Mouse (Mus musculus): Measurements from ENCODE around the gene Ifng. TPM values are rescaled to one million over a fixed set of nuclear protein-coding genes. Genes with fewer than 3 reads are reported as not detected.
"Not testable (repeated sequence)": the region's sequence is repeated elsewhere in the genome, so short reads cannot be mapped to it uniquely, and the experiment has no call there.

Ifng gene
- polyA plus RNA-seq, 1 experiment from 2014 or later = not detected

DNA sequence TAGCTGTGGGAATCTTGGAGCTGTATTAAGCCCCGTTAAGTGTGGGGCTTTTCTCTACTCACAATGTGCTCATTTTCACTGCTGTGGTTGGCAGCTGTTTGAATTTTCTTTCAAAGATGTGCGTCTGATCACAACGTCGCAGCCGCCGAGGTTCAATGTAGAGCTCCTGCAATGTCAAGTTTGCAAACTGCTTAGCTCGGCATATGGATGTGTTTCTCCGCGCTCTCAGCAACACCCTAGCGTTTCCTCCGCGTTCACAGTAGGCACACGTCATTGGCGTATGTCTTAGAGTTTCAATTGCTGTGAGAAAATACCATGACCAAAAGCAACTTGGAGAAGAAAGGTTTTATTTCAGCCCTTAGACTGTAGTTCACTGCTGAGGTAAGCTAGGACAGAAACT lies 5.1 kb downstream of the Ifng start:
- Histone ChIP-seq H3K9me3 (no peaks in the 10 kb centered on the region), H3K4me1 (replicated peaks) (no peaks in the 10 kb centered on the region), H3K4me3 (replicated peaks) (no peak overlapping the region), H3K4me2 (no peak overlapping the region), H3K36me3 (no peaks in the 10 kb centered on the region), H3K27me3 (no peaks in the 10 kb centered on the region), H3K9ac (replicated peaks) (no peak overlapping the region), H3K27ac (no peak overlapping the region)
- 90% methylated on average over 14 of the region's 14 CpGs for WGBS
- no peak for ATAC-seq (ENCODE audit: insufficient number of reproducible peaks, insufficient read depth, low FRiP score, low TSS enrichment, low read depth)

DNA sequence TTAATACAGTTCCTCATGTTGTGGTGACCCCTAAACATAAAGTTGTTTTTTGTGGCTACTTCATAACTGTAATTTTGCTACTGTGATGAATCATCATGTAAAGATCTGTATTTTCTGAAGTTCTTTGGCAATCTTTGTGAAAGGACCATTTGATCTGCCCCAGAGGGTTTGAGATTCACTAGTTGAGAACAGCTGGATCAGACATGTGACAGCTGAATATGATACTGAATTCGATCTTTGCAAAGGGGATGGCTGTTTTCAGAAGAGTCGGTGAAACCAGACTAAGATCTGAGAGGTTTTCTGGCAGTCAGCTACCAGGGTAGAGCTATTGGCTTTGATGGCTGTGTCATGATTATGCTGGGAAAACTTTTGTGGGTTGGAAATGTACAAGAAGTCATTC lies 10.9 kb downstream of the Ifng start:
- no peak for ATAC-seq (ENCODE audit: insufficient number of reproducible peaks, insufficient read depth, low FRiP score, low TSS enrichment, low read depth)
- Histone ChIP-seq H3K4me1 (replicated peaks) (no peaks in the 10 kb centered on the region), H3K9me3 (no peaks in the 10 kb centered on the region), H3K9ac (replicated peaks) (no peak overlapping the region), H3K4me2 (no peak overlapping the region), H3K36me3 (no peaks in the 10 kb centered on the region), H3K27me3 (no peaks in the 10 kb centered on the region), H3K27ac (no peak overlapping the region), H3K4me3 (replicated peaks) (no peak overlapping the region)
- 80% methylated on average over 2 of the region's 2 CpGs for WGBS

DNA sequence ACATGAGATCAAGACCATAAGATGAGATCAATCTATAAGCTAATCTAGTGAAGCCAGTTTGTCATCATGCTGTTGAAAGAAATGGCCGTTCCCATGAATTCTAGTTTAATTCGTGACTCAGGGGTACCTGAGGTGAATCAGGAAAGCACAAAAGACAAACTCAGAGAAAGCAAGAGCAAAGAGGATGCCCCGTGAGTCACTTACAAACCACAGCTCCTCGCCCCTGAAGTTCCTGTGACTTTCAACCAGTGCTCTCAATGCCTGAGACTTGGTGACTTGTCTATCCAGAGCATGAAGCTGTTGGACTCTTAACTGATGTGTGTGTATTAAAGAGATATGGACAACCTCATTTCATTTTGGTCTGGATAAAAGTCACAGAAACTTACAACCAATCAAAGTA lies 17.9 kb downstream of the Ifng start:
- no peak overlapping the region for H3K4me3 ChIP-seq (replicated peaks)
- H3K9me3 ChIP-seq = 0 out of 2 replicates have a peak, but pooled peaks cover under 1% of the 10 kb centered on the region
- no peaks in the 10 kb centered on the region for H3K27me3 ChIP-seq
- H3K9ac ChIP-seq (replicated peaks) = no peak overlapping the region
- 86% methylated on average over 4 of the region's 4 CpGs for WGBS
- H3K36me3 ChIP-seq = no peaks in the 10 kb centered on the region
- H3K4me1 ChIP-seq (replicated peaks) = no peaks in the 10 kb centered on the region
- no peak for ATAC-seq (ENCODE audit: insufficient number of reproducible peaks, insufficient read depth, low FRiP score, low TSS enrichment, low read depth)
- no peak overlapping the region for H3K4me2 ChIP-seq
- no peak overlapping the region for H3K27ac ChIP-seq

DNA sequence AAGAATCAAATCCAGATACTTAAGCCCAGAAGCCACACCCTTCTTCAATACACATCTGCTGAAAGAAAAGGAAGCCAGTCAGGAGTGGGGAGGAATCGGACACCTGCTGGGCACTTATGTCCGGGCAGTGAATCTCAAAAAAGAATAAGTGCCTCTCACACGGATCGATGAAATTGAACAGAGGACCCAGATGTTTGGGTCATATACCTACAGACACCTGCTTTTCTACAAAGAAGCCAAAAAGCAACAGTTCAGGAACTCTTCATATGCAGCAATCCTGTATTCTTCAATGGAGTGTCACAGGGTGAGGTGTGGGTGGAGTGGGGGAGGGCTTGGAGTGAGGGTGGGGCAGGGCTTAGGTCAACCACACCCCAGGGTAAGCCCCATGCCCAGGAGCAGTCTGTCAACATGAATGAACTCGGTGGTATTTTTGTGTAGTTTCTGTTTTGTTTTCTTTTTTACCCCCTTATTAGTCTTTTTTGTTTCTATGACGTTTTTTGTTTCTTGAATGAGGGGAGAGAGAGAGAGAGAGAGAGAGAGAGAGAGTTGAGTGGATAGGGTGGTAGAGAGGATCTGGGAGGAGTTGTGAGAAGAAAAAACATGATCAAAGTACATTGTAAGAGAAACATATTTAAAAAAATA lies 20.4 kb downstream of the Ifng start:
- Histone ChIP-seq H3K9ac (replicated peaks) (no peak overlapping the region), H3K27ac (no peak overlapping the region), H3K36me3 (no peaks in the 10 kb centered on the region), H3K4me1 (replicated peaks) (no peaks in the 10 kb centered on the region), H3K27me3 (no peaks in the 10 kb centered on the region), H3K4me2 (no peak overlapping the region), H3K4me3 (replicated peaks) (no peak overlapping the region), H3K9me3 (0 out of 2 replicates have a peak, but pooled peaks cover 13% of the 10 kb centered on the region)
- no peak for ATAC-seq (ENCODE audit: insufficient number of reproducible peaks, insufficient read depth, low FRiP score, low TSS enrichment, low read depth)
- WGBS = 79% methylated on average over 6 of the region's 6 CpGs

DNA sequence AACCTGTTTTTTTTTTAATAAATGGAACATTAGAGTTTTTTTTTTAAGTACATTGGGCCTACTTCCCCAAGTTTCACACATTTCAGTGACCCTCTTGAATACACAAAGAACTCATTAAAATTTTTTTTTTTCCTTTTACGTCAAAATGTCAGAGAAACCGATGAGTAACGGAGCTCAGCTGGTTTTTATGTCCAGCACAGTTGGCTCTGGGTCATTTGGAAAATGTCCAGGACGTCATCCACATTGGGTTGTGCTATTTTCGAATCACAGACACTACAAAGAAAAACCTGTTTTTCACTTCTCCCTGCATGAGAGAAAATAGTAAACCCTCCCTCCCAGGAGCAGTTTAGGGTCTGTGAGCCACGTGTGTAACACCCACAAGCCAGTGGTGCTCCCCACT lies 25.6 kb downstream of the Ifng start:
- Histone ChIP-seq H3K9me3 (0 out of 2 replicates have a peak, but pooled peaks cover 13% of the 10 kb centered on the region), H3K4me3 (replicated peaks) (no peak overlapping the region), H3K9ac (replicated peaks) (no peak overlapping the region), H3K27me3 (no peaks in the 10 kb centered on the region), H3K27ac (no peak overlapping the region), H3K4me1 (replicated peaks) (no peaks in the 10 kb centered on the region), H3K36me3 (no peaks in the 10 kb centered on the region), H3K4me2 (no peak overlapping the region)
- 43% methylated on average over 6 of the region's 6 CpGs for WGBS
- no peak for ATAC-seq (ENCODE audit: insufficient number of reproducible peaks, insufficient read depth, low FRiP score, low TSS enrichment, low read depth)

DNA sequence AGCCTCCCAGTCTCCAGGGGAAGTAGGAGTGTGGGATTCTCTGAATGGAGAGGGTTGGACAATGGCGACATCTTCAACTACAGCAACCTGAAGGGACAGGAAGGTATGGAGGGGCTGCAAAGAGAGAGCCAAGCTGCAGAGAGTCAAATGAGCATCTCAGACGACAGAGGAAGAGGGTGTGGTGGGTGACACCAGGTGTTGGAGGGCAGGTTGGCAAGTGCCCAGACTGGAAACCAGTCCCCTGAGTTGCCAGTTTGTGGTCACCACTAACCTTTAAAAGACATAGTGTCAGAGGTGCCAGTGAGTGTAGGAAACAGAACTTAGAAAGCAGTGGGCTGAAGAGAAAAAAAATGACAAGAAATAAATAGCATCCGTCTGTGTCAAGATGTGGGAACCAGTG lies 28.2 kb downstream of the Ifng start:
- 72% methylated on average over 3 of the region's 3 CpGs for WGBS
- ATAC-seq (ENCODE audit: insufficient number of reproducible peaks, insufficient read depth, low FRiP score, low TSS enrichment, low read depth) = no peak
- Histone ChIP-seq H3K4me2 (no peak overlapping the region), H3K4me1 (replicated peaks) (no peaks in the 10 kb centered on the region), H3K4me3 (replicated peaks) (no peak overlapping the region), H3K9me3 (0 out of 2 replicates have a peak, but pooled peaks cover 9% of the 10 kb centered on the region), H3K9ac (replicated peaks) (no peak overlapping the region), H3K27ac (no peak overlapping the region), H3K27me3 (no peaks in the 10 kb centered on the region), H3K36me3 (no peaks in the 10 kb centered on the region)

DNA sequence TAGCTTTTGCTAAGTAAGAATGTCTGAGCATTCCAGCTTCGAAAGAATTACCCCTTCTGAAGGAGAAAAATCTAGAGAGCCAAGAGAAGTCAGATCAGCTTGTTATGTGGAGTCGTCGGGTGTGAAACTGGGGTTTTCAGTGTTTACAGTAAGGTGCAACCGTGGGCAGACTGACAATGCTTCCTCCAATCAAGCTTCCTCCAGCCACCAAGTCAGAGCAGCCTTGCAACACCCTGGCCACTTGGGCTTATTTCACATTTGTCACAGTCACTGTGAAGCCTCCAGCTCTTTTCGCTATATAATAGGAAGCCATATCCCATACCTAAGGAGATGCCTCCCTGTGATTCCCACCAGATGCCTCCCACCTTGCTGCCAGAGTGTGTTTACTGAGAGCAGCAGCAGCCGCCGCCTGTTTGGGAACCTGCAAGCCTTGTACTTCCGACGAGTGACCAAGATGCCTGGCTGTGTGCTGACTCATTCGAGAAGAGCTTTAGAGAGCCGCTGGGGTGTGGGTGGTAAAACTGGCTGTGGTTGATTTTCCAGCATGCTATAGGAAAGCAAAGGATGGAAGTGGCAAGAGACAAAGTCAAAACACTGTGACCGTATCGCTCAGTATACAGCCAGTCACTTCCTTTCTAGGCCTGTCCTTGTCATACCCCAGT lies 29.6 kb downstream of the Ifng start:
- ATAC-seq (ENCODE audit: insufficient number of reproducible peaks, insufficient read depth, low FRiP score, low TSS enrichment, low read depth) = no peak
- Histone ChIP-seq H3K9ac (replicated peaks) (no peak overlapping the region), H3K36me3 (no peaks in the 10 kb centered on the region), H3K9me3 (no peaks in the 10 kb centered on the region), H3K27me3 (no peaks in the 10 kb centered on the region), H3K4me2 (no peak overlapping the region), H3K27ac (no peak overlapping the region), H3K4me1 (replicated peaks) (no peaks in the 10 kb centered on the region), H3K4me3 (replicated peaks) (no peak overlapping the region)
- 58% methylated on average over 13 of the region's 13 CpGs for WGBS

DNA sequence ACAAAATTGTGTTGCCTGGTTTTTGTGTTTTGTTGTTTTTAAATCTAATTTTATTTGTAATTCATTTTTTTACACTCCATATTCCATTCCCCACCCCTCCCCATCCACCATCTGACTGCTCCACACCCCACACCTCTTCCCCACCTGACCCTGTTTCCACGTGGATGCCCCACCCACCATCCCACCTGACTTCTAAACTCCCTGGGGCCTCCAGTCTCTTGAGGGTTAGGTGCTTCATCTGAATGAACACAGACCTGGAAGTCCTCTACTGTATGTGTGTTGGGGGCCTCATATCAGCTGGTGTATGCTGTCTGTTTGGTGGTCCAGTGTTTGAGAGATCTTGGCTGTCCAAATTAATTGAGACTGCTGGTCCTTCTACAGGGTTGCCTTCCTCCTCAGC lies 32.0 kb downstream of the Ifng start:
- not testable (repeated sequence) for H3K4me3 ChIP-seq (replicated peaks); H3K27me3 ChIP-seq; H3K9ac ChIP-seq (replicated peaks); H3K9me3 ChIP-seq; H3K36me3 ChIP-seq; H3K4me2 ChIP-seq; H3K4me1 ChIP-seq (replicated peaks); H3K27ac ChIP-seq; ATAC-seq (ENCODE audit: insufficient number of reproducible peaks, insufficient read depth, low FRiP score, low TSS enrichment, low read depth)
- whole genome bisulfite sequencing = 62% methylated on average over 1 of the region's 1 CpGs

DNA sequence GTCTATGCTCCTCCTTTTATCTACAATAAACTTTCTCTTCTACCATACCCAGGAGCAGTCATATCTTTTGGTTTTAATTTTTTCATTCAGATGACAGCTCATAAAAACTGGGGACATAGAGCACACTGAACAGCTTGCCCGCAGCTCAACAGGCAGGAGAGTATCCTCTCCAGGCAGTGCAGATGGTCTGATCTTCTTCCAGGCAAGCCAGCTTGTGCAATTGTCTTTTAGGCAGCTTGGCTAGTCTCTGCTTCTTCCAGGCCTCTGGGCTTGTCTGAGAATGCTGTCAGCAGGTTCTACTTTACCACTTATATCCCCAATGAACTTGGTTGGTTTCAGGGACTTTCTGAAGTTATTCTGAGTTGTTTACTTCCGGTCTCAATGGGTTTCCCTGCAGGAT lies 35.9 kb downstream of the Ifng start:
- Histone ChIP-seq H3K9ac (replicated peaks) (no peak overlapping the region), H3K27ac (no peak overlapping the region), H3K9me3 (no peaks in the 10 kb centered on the region), H3K36me3 (no peaks in the 10 kb centered on the region), H3K4me1 (replicated peaks) (no peaks in the 10 kb centered on the region), H3K4me3 (replicated peaks) (no peak overlapping the region), H3K4me2 (no peak overlapping the region), H3K27me3 (no peaks in the 10 kb centered on the region)
- ATAC-seq (ENCODE audit: insufficient number of reproducible peaks, insufficient read depth, low FRiP score, low TSS enrichment, low read depth) = no peak
- WGBS = 90% methylated on average over 2 of the region's 2 CpGs

DNA sequence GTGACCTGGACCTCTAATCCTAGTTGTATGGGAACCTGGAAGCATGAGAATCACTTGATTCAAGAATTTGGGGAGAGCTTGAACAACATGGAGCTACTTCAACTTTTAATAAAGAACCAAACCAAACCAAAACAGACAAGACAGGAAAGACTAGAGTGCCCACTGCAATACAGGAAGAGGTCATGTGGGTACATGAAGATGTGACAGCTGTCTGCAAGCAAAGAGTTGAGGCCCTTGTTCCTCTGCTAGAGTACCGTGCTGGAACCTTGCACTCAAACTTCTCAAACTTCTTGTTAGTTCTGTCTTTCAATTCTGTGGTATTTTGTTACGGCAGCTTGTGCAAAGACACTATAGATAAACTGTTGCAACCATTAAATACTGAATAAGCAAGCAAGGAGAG lies 36.5 kb downstream of the Ifng start:
- Histone ChIP-seq H3K36me3 (no peaks in the 10 kb centered on the region), H3K4me1 (replicated peaks) (no peaks in the 10 kb centered on the region), H3K4me2 (no peak overlapping the region), H3K9ac (replicated peaks) (no peak overlapping the region), H3K4me3 (replicated peaks) (no peak overlapping the region), H3K27ac (no peak overlapping the region), H3K9me3 (no peaks in the 10 kb centered on the region), H3K27me3 (no peaks in the 10 kb centered on the region)
- no peak for ATAC-seq (ENCODE audit: insufficient number of reproducible peaks, insufficient read depth, low FRiP score, low TSS enrichment, low read depth)
- WGBS = 91% methylated on average over 2 of the region's 2 CpGs

DNA sequence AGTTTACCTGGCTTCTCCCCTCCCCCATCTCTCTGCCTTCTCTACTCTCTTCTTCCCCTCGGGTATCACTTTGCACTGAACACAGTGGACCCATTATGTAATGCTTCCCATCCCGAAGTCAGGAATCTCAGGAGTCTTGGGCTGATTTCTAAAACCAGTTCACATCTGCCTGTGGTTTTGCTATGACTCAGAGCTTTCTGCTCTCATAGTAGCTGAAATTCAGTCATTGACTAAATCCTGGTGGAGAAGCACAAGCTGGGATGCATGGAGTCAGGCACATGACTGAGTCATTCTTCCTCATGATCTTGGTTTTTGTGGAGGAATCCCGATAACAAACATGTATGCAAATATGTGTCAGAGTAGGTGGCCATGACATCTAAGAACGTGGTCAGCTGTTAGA lies 38.4 kb downstream of the Ifng start:
- Histone ChIP-seq H3K9me3 (no peaks in the 10 kb centered on the region), H3K4me1 (replicated peaks) (no peaks in the 10 kb centered on the region), H3K9ac (replicated peaks) (no peak overlapping the region), H3K4me3 (replicated peaks) (no peak overlapping the region), H3K27ac (no peak overlapping the region), H3K36me3 (no peaks in the 10 kb centered on the region), H3K4me2 (no peak overlapping the region), H3K27me3 (no peaks in the 10 kb centered on the region)
- 83% methylated on average over 4 of the region's 4 CpGs for WGBS
- ATAC-seq (ENCODE audit: insufficient number of reproducible peaks, insufficient read depth, low FRiP score, low TSS enrichment, low read depth) = no peak

DNA sequence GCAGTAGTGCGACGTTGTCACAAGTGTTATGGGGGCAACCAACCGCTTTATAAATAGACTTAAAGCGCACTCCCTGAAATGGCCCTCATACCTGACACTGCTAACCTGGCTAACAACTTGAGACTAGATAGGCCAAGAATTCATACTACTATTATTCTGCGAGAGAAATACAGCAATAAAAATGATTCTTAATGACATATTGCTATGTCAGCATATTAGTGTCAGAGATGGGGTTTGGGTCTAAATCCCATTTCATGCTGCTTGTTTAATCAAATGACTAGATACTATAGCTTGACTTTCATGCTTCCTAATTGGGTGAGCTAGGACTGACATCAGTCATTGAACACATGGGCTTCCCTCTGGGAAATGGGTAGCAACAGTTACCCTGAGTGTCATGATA lies 39.3 kb downstream of the Ifng start:
- H3K4me3 ChIP-seq (replicated peaks) = no peak overlapping the region
- no peaks in the 10 kb centered on the region for H3K36me3 ChIP-seq
- no peaks in the 10 kb centered on the region for H3K4me1 ChIP-seq (replicated peaks)
- 96% methylated on average over 5 of the region's 5 CpGs for WGBS
- no peak overlapping the region for H3K4me2 ChIP-seq
- no peak overlapping the region for H3K9ac ChIP-seq (replicated peaks)
- no peak overlapping the region for H3K27ac ChIP-seq
- H3K9me3 ChIP-seq = no peaks in the 10 kb centered on the region
- ATAC-seq (ENCODE audit: insufficient number of reproducible peaks, insufficient read depth, low FRiP score, low TSS enrichment, low read depth) = no peak
- H3K27me3 ChIP-seq = no peaks in the 10 kb centered on the region

Measured in limb, embryonic 12.5 days (tissue).